Mouse (Mus musculus) megakaryocyte, embryonic 14.5 days (primary cell): Measurements from ENCODE around the gene Trappc1.

ENCODE experiments used
- FLI1 ChIP-seq: IDR thresholded peaks from 2 replicates; pipeline ENCODE4 v1.6.1; 2012; ENCODE audit warnings: low read length, inconsistent platforms, mixed read lengths
- GATA1 ChIP-seq: IDR thresholded peaks from 3 replicates; pipeline ENCODE4 v1.6.1; 2012; ENCODE audit warnings: mixed read lengths, low read length, inconsistent platforms, borderline replicate concordance

GRCm38 (mm10) chr11:69306039-69306438 is 17.7 kb upstream of the Trappc1 start:
- TF ChIP-seq GATA1: no peak
- TF ChIP-seq FLI1: no peak
